Mouse (Mus musculus): Measurements from ENCODE around the gene Themis. TPM values are rescaled to one million over a fixed set of nuclear protein-coding genes. Genes with fewer than 3 reads are reported as not detected.

Themis gene
- polyA plus RNA-seq, 1 experiment = not detected

- Histone ChIP-seq H3K4me3 (ENCODE audit: control insufficient read depth, low read depth, low read length) (no peak overlapping the region), H3K36me3 (ENCODE audit: control insufficient read depth, insufficient read depth, low read length) (no peaks in the 10 kb centered on the region), H3K4me1 (ENCODE audit: control insufficient read depth, insufficient read depth, low read length) (no peaks in the 10 kb centered on the region), H3K27me3 (ENCODE audit: control insufficient read depth, insufficient read depth, low read length) (no peaks in the 10 kb centered on the region), H3K27ac (ENCODE audit: control insufficient read depth, insufficient read depth, low read depth, low read length) (no peak overlapping the region)
- TF ChIP-seq POLR2A (IDR thresholded peaks at IDR 0.05; ENCODE audit: control insufficient read depth, low read depth, low read length) (no peak), CTCF (IDR thresholded peaks at IDR 0.05; ENCODE audit: control insufficient read depth, insufficient read depth, insufficient replicate concordance, low read depth, low read length) (peak; percentile 22; the same call in 1 of the 2 replicates)
These were observed 175.9 kb downstream of the Themis start for GRCm38 (mm10) chr10:28843755-28844717.

- H3K27ac ChIP-seq (ENCODE audit: control insufficient read depth, insufficient read depth, low read depth, low read length) = no peak overlapping the region
- H3K4me3 ChIP-seq (ENCODE audit: control insufficient read depth, low read depth, low read length) = no peak overlapping the region
- no peaks in the 10 kb centered on the region for H3K36me3 ChIP-seq (ENCODE audit: control insufficient read depth, insufficient read depth, low read length)
- H3K4me1 ChIP-seq (ENCODE audit: control insufficient read depth, insufficient read depth, low read length) = no peaks in the 10 kb centered on the region
- no peak for TF ChIP-seq POLR2A (IDR thresholded peaks at IDR 0.05; ENCODE audit: control insufficient read depth, low read depth, low read length)
- TF ChIP-seq CTCF (IDR thresholded peaks at IDR 0.05; ENCODE audit: control insufficient read depth, insufficient read depth, insufficient replicate concordance, low read depth, low read length) = no peak
- no peaks in the 10 kb centered on the region for H3K27me3 ChIP-seq (ENCODE audit: control insufficient read depth, insufficient read depth, low read length)
These were observed 188.0 kb downstream of the Themis start for GRCm38 (mm10) chr10:28856154-28856553.

GRCm38 (mm10) chr10:28870580-28871354, 202.6 kb downstream of the Themis start:
- Histone ChIP-seq H3K27me3 (ENCODE audit: control insufficient read depth, insufficient read depth, low read length) (no peaks in the 10 kb centered on the region), H3K4me1 (ENCODE audit: control insufficient read depth, insufficient read depth, low read length) (no peaks in the 10 kb centered on the region), H3K36me3 (ENCODE audit: control insufficient read depth, insufficient read depth, low read length) (no peaks in the 10 kb centered on the region), H3K4me3 (ENCODE audit: control insufficient read depth, low read depth, low read length) (no peak overlapping the region), H3K27ac (ENCODE audit: control insufficient read depth, insufficient read depth, low read depth, low read length) (no peak overlapping the region)
- TF ChIP-seq POLR2A (IDR thresholded peaks at IDR 0.05; ENCODE audit: control insufficient read depth, low read depth, low read length) = no peak
- no peak for TF ChIP-seq CTCF (IDR thresholded peaks at IDR 0.05; ENCODE audit: control insufficient read depth, insufficient read depth, insufficient replicate concordance, low read depth, low read length)

DNA sequence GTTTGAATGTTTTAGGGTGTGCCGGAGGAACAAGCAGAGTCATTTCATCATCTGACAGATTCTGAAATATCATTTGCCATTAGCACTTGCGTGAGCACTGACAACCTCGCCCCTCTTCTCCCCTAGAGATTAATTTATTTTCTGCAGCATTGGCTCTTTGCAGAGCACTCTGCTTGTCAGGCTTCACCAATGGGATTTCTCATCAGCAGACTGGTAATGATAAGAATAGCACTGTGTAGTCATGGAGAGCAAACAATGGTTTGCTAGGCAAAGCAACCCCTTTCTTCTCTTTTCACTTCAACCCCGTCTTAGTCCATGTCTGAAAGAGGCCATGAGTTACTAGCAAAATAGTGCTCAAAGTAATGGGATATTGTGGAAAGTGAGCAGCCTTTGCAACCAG, 206.4 kb downstream of the Themis start:
- Histone ChIP-seq H3K36me3 (ENCODE audit: control insufficient read depth, insufficient read depth, low read length) (no peaks in the 10 kb centered on the region), H3K4me1 (ENCODE audit: control insufficient read depth, insufficient read depth, low read length) (no peaks in the 10 kb centered on the region), H3K27ac (ENCODE audit: control insufficient read depth, insufficient read depth, low read depth, low read length) (no peak overlapping the region), H3K27me3 (ENCODE audit: control insufficient read depth, insufficient read depth, low read length) (no peaks in the 10 kb centered on the region), H3K4me3 (ENCODE audit: control insufficient read depth, low read depth, low read length) (no peak overlapping the region)
- TF ChIP-seq CTCF (IDR thresholded peaks at IDR 0.05; ENCODE audit: control insufficient read depth, insufficient read depth, insufficient replicate concordance, low read depth, low read length) (no peak), POLR2A (IDR thresholded peaks at IDR 0.05; ENCODE audit: control insufficient read depth, low read depth, low read length) (no peak)

DNA sequence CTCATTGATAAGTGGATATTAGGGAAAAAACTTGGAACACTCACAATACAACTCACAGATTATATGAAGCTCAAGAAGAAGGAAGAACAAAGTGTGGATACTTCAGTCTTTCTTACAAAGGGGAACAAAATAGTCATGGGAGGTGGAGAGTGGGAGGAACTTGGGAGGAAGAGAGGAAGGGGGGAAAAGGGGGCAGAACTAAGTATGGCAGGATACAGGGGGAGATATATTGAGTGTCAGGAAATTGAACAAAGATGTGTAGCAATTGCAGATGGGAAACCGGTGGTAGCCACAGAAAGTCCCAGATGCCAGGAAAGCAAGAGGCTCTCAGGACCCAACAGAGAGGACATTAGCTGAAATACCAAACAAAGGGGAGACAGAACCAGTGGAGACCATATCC, 219.5 kb downstream of the Themis start:
- Histone ChIP-seq H3K4me1 (ENCODE audit: control insufficient read depth, insufficient read depth, low read length) (no peaks in the 10 kb centered on the region), H3K27ac (ENCODE audit: control insufficient read depth, insufficient read depth, low read depth, low read length) (no peak overlapping the region), H3K27me3 (ENCODE audit: control insufficient read depth, insufficient read depth, low read length) (no peaks in the 10 kb centered on the region), H3K4me3 (ENCODE audit: control insufficient read depth, low read depth, low read length) (no peak overlapping the region), H3K36me3 (ENCODE audit: control insufficient read depth, insufficient read depth, low read length) (no peaks in the 10 kb centered on the region)
- TF ChIP-seq CTCF (IDR thresholded peaks at IDR 0.05; ENCODE audit: control insufficient read depth, insufficient read depth, insufficient replicate concordance, low read depth, low read length) = no peak
- TF ChIP-seq POLR2A (IDR thresholded peaks at IDR 0.05; ENCODE audit: control insufficient read depth, low read depth, low read length) = no peak

DNA sequence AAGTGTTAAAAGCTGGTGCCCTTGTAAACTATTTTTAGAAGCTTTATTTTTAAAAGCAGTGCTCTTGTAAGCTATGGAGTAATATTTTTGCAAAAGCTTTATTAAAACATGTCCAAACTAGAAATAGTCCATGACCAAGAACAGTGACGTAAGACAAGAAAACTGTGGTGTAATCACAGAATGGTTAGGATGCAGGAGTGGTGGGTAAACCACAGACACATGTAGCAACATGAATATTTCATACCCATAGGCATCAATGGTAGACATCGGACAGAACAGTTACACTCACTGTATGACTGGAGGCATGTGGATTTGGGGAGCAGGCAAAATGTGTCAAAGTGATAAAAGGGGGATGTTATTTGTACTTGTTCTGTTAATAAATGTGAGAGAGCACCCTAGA, 222.7 kb downstream of the Themis start:
- Histone ChIP-seq H3K4me1 (ENCODE audit: control insufficient read depth, insufficient read depth, low read length) (no peaks in the 10 kb centered on the region), H3K4me3 (ENCODE audit: control insufficient read depth, low read depth, low read length) (no peak overlapping the region), H3K27me3 (ENCODE audit: control insufficient read depth, insufficient read depth, low read length) (no peaks in the 10 kb centered on the region), H3K27ac (ENCODE audit: control insufficient read depth, insufficient read depth, low read depth, low read length) (no peak overlapping the region), H3K36me3 (ENCODE audit: control insufficient read depth, insufficient read depth, low read length) (no peaks in the 10 kb centered on the region)
- TF ChIP-seq POLR2A (IDR thresholded peaks at IDR 0.05; ENCODE audit: control insufficient read depth, low read depth, low read length) = no peak
- no peak for TF ChIP-seq CTCF (IDR thresholded peaks at IDR 0.05; ENCODE audit: control insufficient read depth, insufficient read depth, insufficient replicate concordance, low read depth, low read length)

DNA sequence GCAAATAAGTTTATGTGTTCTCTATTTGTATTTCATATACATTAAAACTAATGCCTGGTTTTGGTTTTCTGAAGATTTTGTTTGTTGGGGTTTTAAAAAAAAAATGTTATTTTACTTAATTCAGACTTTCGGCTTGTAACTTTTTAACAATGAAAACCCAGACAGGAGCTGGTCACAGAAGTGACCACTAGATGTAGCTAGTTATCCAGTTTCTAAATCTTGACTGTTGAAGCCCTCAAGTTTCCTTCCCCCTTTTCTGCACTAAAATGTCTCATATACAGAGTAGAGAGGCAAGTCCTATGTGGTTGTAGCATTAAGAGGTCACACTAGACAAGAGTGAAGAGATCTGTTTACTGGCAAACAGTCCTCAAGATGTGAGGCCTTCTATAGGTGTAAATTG, 230.2 kb downstream of the Themis start:
- Histone ChIP-seq H3K4me3 (ENCODE audit: control insufficient read depth, low read depth, low read length) (no peak overlapping the region), H3K27ac (ENCODE audit: control insufficient read depth, insufficient read depth, low read depth, low read length) (no peak overlapping the region), H3K4me1 (ENCODE audit: control insufficient read depth, insufficient read depth, low read length) (no peaks in the 10 kb centered on the region), H3K27me3 (ENCODE audit: control insufficient read depth, insufficient read depth, low read length) (no peaks in the 10 kb centered on the region), H3K36me3 (ENCODE audit: control insufficient read depth, insufficient read depth, low read length) (no peaks in the 10 kb centered on the region)
- TF ChIP-seq POLR2A (IDR thresholded peaks at IDR 0.05; ENCODE audit: control insufficient read depth, low read depth, low read length) = no peak
- no peak for TF ChIP-seq CTCF (IDR thresholded peaks at IDR 0.05; ENCODE audit: control insufficient read depth, insufficient read depth, insufficient replicate concordance, low read depth, low read length)
